Mouse (Mus musculus): Measurements from ENCODE around the gene Zbtb16. TPM values are rescaled to one million over a fixed set of nuclear protein-coding genes. Genes with fewer than 3 reads are reported as not detected.

Zbtb16 gene
- total and polyA plus RNA-seq, 3 experiments, result 0.04 to 0.72 TPM; not detected in 1

GRCm38 (mm10) chr9:48773130-48773529 lies 62.9 kb downstream of the Zbtb16 start:
- no peak for DNase-seq (ENCODE audit: low read depth, low spot score)
- no peaks in the 10 kb centered on the region for H3K36me3 ChIP-seq (ENCODE audit: control insufficient read depth in 1 of 2, insufficient read depth in 2 of 2, low read length in 2 of 2)

DNA sequence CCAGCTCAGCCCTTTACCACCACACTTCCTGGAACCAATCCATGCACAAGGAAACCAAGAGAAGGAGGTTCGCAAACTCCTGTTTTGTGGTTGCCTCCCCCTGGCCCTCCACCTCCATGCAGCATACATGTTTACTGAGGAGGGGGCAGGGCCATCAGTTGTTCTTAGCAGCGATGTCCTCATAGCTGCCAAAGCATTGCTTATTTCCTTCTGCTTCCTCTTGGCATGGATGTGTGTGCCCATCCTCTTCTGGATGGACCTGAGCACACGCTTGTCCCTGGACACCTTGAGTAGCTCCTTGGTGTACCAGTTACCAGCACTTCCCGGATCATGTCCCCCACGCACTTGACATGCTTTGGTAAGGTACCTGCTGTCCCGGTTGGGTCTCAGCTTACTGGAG lies 64.5 kb downstream of the Zbtb16 start:
- no peaks in the 10 kb centered on the region for H3K36me3 ChIP-seq (ENCODE audit: control insufficient read depth in 1 of 2, insufficient read depth in 2 of 2, low read length in 2 of 2)
- no peak for DNase-seq (ENCODE audit: low read depth, low spot score)

More at GRCm38 (mm10) chr9:48773130-48773529, 62.9 kb downstream of the Zbtb16 start:
- TF ChIP-seq NELFE (IDR thresholded peaks at IDR 0.05; ENCODE audit: low read depth, low read length) (no peak), USF1 (IDR thresholded peaks at IDR 0.05; ENCODE audit: low read depth, low read length) (no peak), ETS1 (IDR thresholded peaks at IDR 0.05; ENCODE audit: low read depth, low read length) (no peak), SMC3 (IDR thresholded peaks at IDR 0.05; ENCODE audit: low read depth, low read length) (no peak), POLR2AphosphoS5 (IDR thresholded peaks at IDR 0.05; ENCODE audit: borderline replicate concordance, low read depth, low read length) (no peak), MAX (IDR thresholded peaks at IDR 0.05; ENCODE audit: low read length) (no peak), ZKSCAN1 (IDR thresholded peaks at IDR 0.05; ENCODE audit: low read depth, low read length) (no peak), GABPA (IDR thresholded peaks at IDR 0.05; ENCODE audit: low read depth, low read length) (no peak), EP300 (IDR thresholded peaks at IDR 0.05; ENCODE audit: low read depth in 1 of 2, low read length in 2 of 2) (no peak), MEF2A (IDR thresholded peaks at IDR 0.05; ENCODE audit: extremely low read depth, insufficient replicate concordance, low read depth, low read length, poor library complexity, severe bottlenecking) (no peak), TCF12 (IDR thresholded peaks at IDR 0.05; ENCODE audit: low read depth, low read length) (no peak), MXI1 (IDR thresholded peaks at IDR 0.05; ENCODE audit: low read depth, low read length) (no peak), MAZ (IDR thresholded peaks at IDR 0.05; ENCODE audit: low read depth, low read length) (no peak), SIN3A (IDR thresholded peaks at IDR 0.05; ENCODE audit: low read length) (no peak), RAD21 (IDR thresholded peaks at IDR 0.05; ENCODE audit: low read depth, low read length) (no peak), BHLHE40 (IDR thresholded peaks at IDR 0.05; ENCODE audit: borderline replicate concordance, low read depth, low read length) (no peak), GATA1 (IDR thresholded peaks at IDR 0.05; ENCODE audit: low read depth, low read length) (no peak), E2F4 (IDR thresholded peaks at IDR 0.05; ENCODE audit: borderline replicate concordance, low read depth, low read length) (no peak)
- Histone ChIP-seq H3K27me3 (ENCODE audit: control insufficient read depth in 1 of 2, insufficient read depth in 2 of 2, low read length in 2 of 2) (peaks cover 5% of the 10 kb centered on the region in 2 experiments), H3K9me3 (replicated peaks; ENCODE audit: insufficient read depth, low read length) (no peaks in the 10 kb centered on the region), H3K79me2 (ENCODE audit: control insufficient read depth, insufficient read depth, low read length, poor library complexity) (no peaks in the 10 kb centered on the region), H3K27ac (ENCODE audit: control insufficient read depth, low read depth, low read length) (no peak overlapping the region), H3K9ac (ENCODE audit: control insufficient read depth, low read depth, low read length, poor library complexity, severe bottlenecking) (no peak overlapping the region), H3K4me1 (ENCODE audit: control insufficient read depth in 1 of 2, insufficient read depth in 2 of 2, low read length in 2 of 2) (no peaks in the 10 kb centered on the region), H3K4me3 (ENCODE audit: control insufficient read depth in 1 of 2, insufficient read depth in 1 of 2, low read depth in 2 of 2, low read length in 2 of 2) (no peak overlapping the region)

More for the DNA sequence above, 64.5 kb downstream of the Zbtb16 start:
- H3K4me3 ChIP-seq (ENCODE audit: control insufficient read depth in 1 of 2, insufficient read depth in 1 of 2, low read depth in 2 of 2, low read length in 2 of 2), result no peak overlapping the region
- H3K27me3 ChIP-seq (ENCODE audit: control insufficient read depth in 1 of 2, insufficient read depth in 2 of 2, low read length in 2 of 2), result peaks cover 2 to 5% of the 10 kb centered on the region in 2 experiments; a peak in 2 of 4 replicates
- H3K27ac ChIP-seq (ENCODE audit: control insufficient read depth, low read depth, low read length), result no peak overlapping the region
- H3K9me3 ChIP-seq (replicated peaks; ENCODE audit: insufficient read depth, low read length), result no peaks in the 10 kb centered on the region
- TF ChIP-seq MAX (IDR thresholded peaks at IDR 0.05; ENCODE audit: low read length) (no peak), MYB (IDR thresholded peaks at IDR 0.05; ENCODE audit: low read depth, low read length) (no peak), MXI1 (IDR thresholded peaks at IDR 0.05; ENCODE audit: low read depth, low read length) (no peak), USF2 (IDR thresholded peaks at IDR 0.05; ENCODE audit: borderline replicate concordance in 1 of 2, insufficient read depth in 1 of 2, low read depth in 1 of 2, low read length in 2 of 2) (no peak), SIN3A (IDR thresholded peaks at IDR 0.05; ENCODE audit: low read length) (no peak), POLR2AphosphoS5 (IDR thresholded peaks at IDR 0.05; ENCODE audit: borderline replicate concordance, low read depth, low read length) (no peak), POLR2A (IDR thresholded peaks at IDR 0.05; ENCODE audit: control insufficient read depth in 1 of 2, insufficient read depth in 1 of 2, low read depth in 1 of 2, low read length in 2 of 2, poor library complexity in 1 of 2) (no peak), MEF2A (IDR thresholded peaks at IDR 0.05; ENCODE audit: extremely low read depth, insufficient replicate concordance, low read depth, low read length, poor library complexity, severe bottlenecking) (no peak), GABPA (IDR thresholded peaks at IDR 0.05; ENCODE audit: low read depth, low read length) (no peak)
- no peaks in the 10 kb centered on the region for H3K4me1 ChIP-seq (ENCODE audit: control insufficient read depth in 1 of 2, insufficient read depth in 2 of 2, low read length in 2 of 2)
- H3K9ac ChIP-seq (ENCODE audit: control insufficient read depth, low read depth, low read length, poor library complexity, severe bottlenecking), result no peak overlapping the region
- H3K79me2 ChIP-seq (ENCODE audit: control insufficient read depth, insufficient read depth, low read length, poor library complexity), result no peaks in the 10 kb centered on the region
